Comparison of ENCODE assay signal across 16 mouse cellular contexts in the genomic region with DNA sequence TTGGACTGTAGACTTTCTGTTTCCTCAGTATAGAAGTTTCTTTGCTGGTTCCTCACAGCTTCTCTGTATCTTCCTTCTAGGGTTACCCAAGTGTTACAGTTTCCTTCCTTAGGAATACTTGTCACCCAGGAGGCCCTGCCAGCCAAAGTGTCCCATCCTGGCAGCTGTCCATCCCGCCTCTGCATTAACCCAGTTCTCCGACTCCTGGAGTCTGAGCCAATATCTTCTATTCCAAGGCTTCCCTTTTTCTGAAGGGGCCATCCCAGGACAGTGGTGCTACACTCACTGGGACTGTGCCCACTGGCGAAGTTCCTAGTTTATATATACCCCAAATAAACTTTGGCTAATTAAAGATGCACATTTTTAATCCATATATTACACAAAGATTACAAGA.
A peak's percentile ranks its signal among the peaks of the same experiment; 100 is the strongest.
DNase-seq lines count a peak whose midpoint lies in the region; ATAC-seq and TF ChIP-seq lines count a peak whose summit lies in the region.
"Had no signal": no experiment of that assay in that cellular context is flagged by ENCODE, and none has a peak within 500 bp of the region (broad histone marks: within the 10 kb centered on the region; RNA-seq: fewer than 3 reads in every experiment).

No protein-coding gene starts in this region.

- intact Hi-C loops in left cerebral cortex, postnatal 36 days (cut with DNase I), result no loop called here

- no peaks in the 10 kb centered on the region for H3K36me3 ChIP-seq in forebrain, embryonic 16.5 days (ENCODE audit: control insufficient read depth, insufficient read depth)
- H3K36me3 ChIP-seq in forebrain, embryonic 10.5 days (replicated peaks), result no peaks in the 10 kb centered on the region
- H3K36me3 ChIP-seq in lung, embryonic 14.5 days (ENCODE audit: insufficient read depth), result no peaks in the 10 kb centered on the region
- H3K36me3 ChIP-seq: G1E; hindbrain, embryonic 10.5 days; neural tube, embryonic 15.5 days had no signal

- H3K4me1 ChIP-seq in forebrain, embryonic 16.5 days (replicated peaks; ENCODE audit: control insufficient read depth, insufficient read depth, low read length), result peaks cover 14% of the 10 kb centered on the region
- H3K4me1 ChIP-seq in forebrain, embryonic 10.5 days, result no peaks in the 10 kb centered on the region
- H3K4me1 ChIP-seq in lung, embryonic 14.5 days (ENCODE audit: insufficient read depth), result no peaks in the 10 kb centered on the region
- H3K4me1 ChIP-seq: hindbrain, embryonic 10.5 days had no signal

- H3K9ac ChIP-seq in forebrain, embryonic 16.5 days (replicated peaks; ENCODE audit: low read depth, low read length), result no peak overlapping the region
- no peak overlapping the region for H3K9ac ChIP-seq in lung, embryonic 14.5 days
- H3K9ac ChIP-seq: neural tube, embryonic 15.5 days had no signal

- no peak overlapping the region for H3K4me3 ChIP-seq in forebrain, embryonic 16.5 days (replicated peaks; ENCODE audit: low read length)
- H3K4me3 ChIP-seq in forebrain, embryonic 10.5 days, result no peak overlapping the region
- no peak overlapping the region for H3K4me3 ChIP-seq in lung, embryonic 14.5 days (ENCODE audit: low read depth, low read length)
- H3K4me3 ChIP-seq: hindbrain, embryonic 10.5 days; neural tube, embryonic 15.5 days had no signal

- WGBS in forebrain, embryonic 16.5 days, result 76% methylated on average over 3 of the region's 3 CpGs
- 90% methylated on average over 3 of the region's 3 CpGs for WGBS in forebrain, embryonic 10.5 days
- WGBS in lung, embryonic 14.5 days, result 70% methylated on average over 3 of the region's 3 CpGs

- no peak overlapping the region for H3K4me2 ChIP-seq in forebrain, embryonic 16.5 days (ENCODE audit: low read length)
- H3K4me2 ChIP-seq in lung, embryonic 14.5 days, result no peak overlapping the region
- H3K4me2 ChIP-seq: liver, embryonic 11.5 days; neural tube, embryonic 15.5 days had no signal

- no peaks in the 10 kb centered on the region for H3K9me3 ChIP-seq in forebrain, embryonic 16.5 days (ENCODE audit: control insufficient read depth, low read length)
- H3K9me3 ChIP-seq in forebrain, embryonic 10.5 days, result no peaks in the 10 kb centered on the region
- no peaks in the 10 kb centered on the region for H3K9me3 ChIP-seq in lung, embryonic 14.5 days (ENCODE audit: low read depth, low read length)
- H3K9me3 ChIP-seq: hindbrain, embryonic 10.5 days; neural tube, embryonic 15.5 days had no signal

- peak; percentile 37; the same call in 1 of the 2 replicates for ATAC-seq in forebrain, embryonic 16.5 days
- no peak for ATAC-seq in lung, embryonic 14.5 days (ENCODE audit: insufficient read depth)

- DNase-seq in forebrain, embryonic 10.5 days (ENCODE audit: extremely low spot score, low spot score), result no peak
- peak; percentile 23 for DNase-seq in lung, embryonic 14.5 days
- DNase-seq in lung, adult 18-20 months, result no peak
- DNase-seq in cerebellum, postnatal 25 days, result peak; percentile 40 to 67
- DNase-seq in left cerebral cortex, postnatal 36 days (ENCODE audit: low spot score in 2 of 2), result peak; percentile 28 to 51
- DNase-seq in B cell, adult 2 months, result no peak
- DNase-seq in adrenal gland, postnatal 36 days, result no peak
- DNase-seq: layer of hippocampus, postnatal 36 days; thymus, postnatal 4 days had no signal

- no peaks in the 10 kb centered on the region for H3K27me3 ChIP-seq in forebrain, embryonic 16.5 days (replicated peaks; ENCODE audit: control insufficient read depth, insufficient read depth, low read length)
- no peaks in the 10 kb centered on the region for H3K27me3 ChIP-seq in forebrain, embryonic 10.5 days (ENCODE audit: poor library complexity, severe bottlenecking)
- no peaks in the 10 kb centered on the region for H3K27me3 ChIP-seq in lung, embryonic 14.5 days (ENCODE audit: insufficient read depth, low read length)
- H3K27me3 ChIP-seq: neural tube, embryonic 15.5 days had no signal

- no peak overlapping the region for H3K27ac ChIP-seq in forebrain, embryonic 16.5 days (ENCODE audit: low read length)
- no peak overlapping the region for H3K27ac ChIP-seq in forebrain, embryonic 10.5 days
- H3K27ac ChIP-seq in lung, embryonic 14.5 days (ENCODE audit: low read depth), result no peak overlapping the region
- H3K27ac ChIP-seq: hindbrain, embryonic 10.5 days; kidney, postnatal 0 days; neural tube, embryonic 15.5 days; stomach, postnatal 0 days had no signal

- no peak for TF ChIP-seq CTCF in lung, embryonic 14.5 days (IDR thresholded peaks at IDR 0.05; ENCODE audit: low read depth)

Comparison
In these comparisons a context has a peak if more than half of its experiments do, and no peak if none do; other contexts are left out.
1. DNase-seq: peak in lung, embryonic 14.5 days (single experiment), cerebellum, postnatal 25 days (2 of 2) and left cerebral cortex, postnatal 36 days (2 of 2); none in forebrain, embryonic 10.5 days (single experiment), lung, adult 18-20 months (0 of 2), B cell, adult 2 months (0 of 2) and adrenal gland, postnatal 36 days (0 of 2).